Mouse (Mus musculus): ENCODE measurements around the gene C1ql2. TPM values are rescaled to one million over a fixed set of nuclear protein-coding genes. Genes with fewer than 3 reads are reported as not detected.

C1ql2 gene
- polyA plus RNA-seq, 1 experiment from 2014 or later: not detected

Other genes with a start within 250 kb of the C1ql2 start
- 1,422 and 1,510 TPM in 2 replicates for gene Dbi, start 219.5 kb upstream of the C1ql2 start, polyA plus RNA-seq (2015; fragmentation: Nextera tagmentation; extraction: Ambion mirVana)
- 15.6 and 18.4 TPM in 2 replicates for gene 3110009E18Rik, start 219.4 kb upstream of the C1ql2 start, polyA plus RNA-seq (2015; fragmentation: Nextera tagmentation; extraction: Ambion mirVana)
- gene Steap3, start 67.9 kb upstream of the C1ql2 start, polyA plus RNA-seq (2015; fragmentation: Nextera tagmentation; extraction: Ambion mirVana): 3.0 and 3.4 TPM in 2 replicates
- gene Marco, start 164.4 kb downstream of the C1ql2 start, polyA plus RNA-seq (2015; fragmentation: Nextera tagmentation; extraction: Ambion mirVana): 0.40 and 0.64 TPM in 2 replicates